Mouse (Mus musculus) adrenal gland, postnatal 25 days (tissue): ENCODE data around the gene Rft1. TPM values are rescaled to one million over a fixed set of nuclear protein-coding genes. Genes with fewer than 3 reads are reported as not detected.
"Not testable (repeated sequence)": the region's sequence is repeated elsewhere in the genome, so short reads cannot be mapped to it uniquely, and the experiment has no call there.

Source experiments
- DNase-seq: peaks from one replicate; pipeline ENCODE4 v3.0.0; 2021; ENCODE audit warnings: mixed read lengths
- total RNA-seq: library from RNA; stranded (reverse); gene quantifications from 2 replicates; pipeline ENCODE4 v1.2.3, GENCODE M21; 2021

Rft1 gene
- total RNA-seq, 1 experiment from 2014 or later, result 32.8 TPM

- no peak for DNase-seq
Measured at GRCm38 (mm10) chr14:30674947-30675346, 20.8 kb downstream of the Rft1 start.

GRCm38 (mm10) chr14:30682131-30682530 lies 28.0 kb downstream of the Rft1 start:
- peak; percentile 54 for DNase-seq

- DNase-seq, result no peak
Measured at GRCm38 (mm10) chr14:30690685-30691084, 36.5 kb downstream of the Rft1 start.

GRCm38 (mm10) chr14:30692439-30692838 lies 38.3 kb downstream of the Rft1 start:
- peak; percentile 21 for DNase-seq

GRCm38 (mm10) chr14:30694786-30695185 lies 40.6 kb downstream of the Rft1 start:
- no peak for DNase-seq

GRCm38 (mm10) chr14:30695609-30696008 lies 41.4 kb downstream of the Rft1 start:
- DNase-seq, result peak; percentile 91

GRCm38 (mm10) chr14:30697407-30698052 lies 43.4 kb downstream of the Rft1 start:
- DNase-seq, result no peak

- peak; percentile 73 for DNase-seq
Measured at GRCm38 (mm10) chr14:30699656-30700055, 45.5 kb downstream of the Rft1 start.

- no peak for DNase-seq
Measured at GRCm38 (mm10) chr14:30702512-30702911, 48.4 kb downstream of the Rft1 start.

GRCm38 (mm10) chr14:30703079-30703478 lies 48.9 kb downstream of the Rft1 start:
- DNase-seq, result no peak

- DNase-seq, result no peak
Measured at GRCm38 (mm10) chr14:30704098-30704855, 50.1 kb downstream of the Rft1 start.

- DNase-seq, result no peak
Measured at GRCm38 (mm10) chr14:30711892-30712291, 57.7 kb downstream of the Rft1 start.

GRCm38 (mm10) chr14:30713769-30714168 lies 59.6 kb downstream of the Rft1 start:
- no peak for DNase-seq

- DNase-seq, result peak; percentile 49
Measured at GRCm38 (mm10) chr14:30714799-30715617, 60.8 kb downstream of the Rft1 start, which contains the start of gene Sfmbt1. Sfmbt1 (plus strand) TSS chr14:30714849.

- DNase-seq, result peak; percentile 88
Measured at GRCm38 (mm10) chr14:30715618-30716050, 61.5 kb downstream of the Rft1 start.

- DNase-seq, result peak; percentile 67
Measured at GRCm38 (mm10) chr14:30716051-30716952, 62.1 kb downstream of the Rft1 start.

GRCm38 (mm10) chr14:30716953-30717285 lies 62.8 kb downstream of the Rft1 start:
- DNase-seq, result no peak

GRCm38 (mm10) chr14:30718696-30719095 lies 64.5 kb downstream of the Rft1 start:
- not testable (repeated sequence) for DNase-seq

GRCm38 (mm10) chr14:30719514-30719913 lies 65.4 kb downstream of the Rft1 start:
- DNase-seq, result no peak

- no peak for DNase-seq
Measured at GRCm38 (mm10) chr14:30721850-30722249, 67.7 kb downstream of the Rft1 start.

- DNase-seq, result no peak
Measured at GRCm38 (mm10) chr14:30722406-30722805, 68.2 kb downstream of the Rft1 start.

- DNase-seq, result no peak
Measured at GRCm38 (mm10) chr14:30731896-30732295, 77.7 kb downstream of the Rft1 start.
